Mouse (Mus musculus) ZHBTc4 (cell line): ENCODE results near the gene Lpar3.
A peak's percentile ranks its signal among the peaks of the same experiment; 100 is the strongest.
"Not testable (repeated sequence)": the region's sequence is repeated elsewhere in the genome, so short reads cannot be mapped to it uniquely, and the experiment has no call there.

ENCODE experiments used
- DNase-seq: peaks from one replicate; pipeline ENCODE4 v3.0.0-alpha.2; 2011; ENCODE audit warnings: low read depth, low spot score

Gene Lpar3

GRCm38 (mm10) chr3:146209759-146210158 lies 11.0 kb upstream of the Lpar3 start:
- not testable (repeated sequence) for DNase-seq

GRCm38 (mm10) chr3:146211141-146211747 lies 9.5 kb upstream of the Lpar3 start:
- no peak for DNase-seq

GRCm38 (mm10) chr3:146211964-146212363 lies 8.8 kb upstream of the Lpar3 start:
- no peak for DNase-seq

- no peak for DNase-seq
Observed at GRCm38 (mm10) chr3:146213336-146213735, 7.4 kb upstream of the Lpar3 start.

GRCm38 (mm10) chr3:146216561-146216960 lies 4.2 kb upstream of the Lpar3 start:
- DNase-seq, result no peak

GRCm38 (mm10) chr3:146224271-146224670 lies 3.5 kb downstream of the Lpar3 start:
- no peak for DNase-seq

GRCm38 (mm10) chr3:146225061-146225761 lies 4.4 kb downstream of the Lpar3 start:
- DNase-seq, result no peak

- peak; percentile 45 for DNase-seq
Observed at GRCm38 (mm10) chr3:146227427-146227826, 6.7 kb downstream of the Lpar3 start.

GRCm38 (mm10) chr3:146228559-146229310 lies 8.0 kb downstream of the Lpar3 start:
- DNase-seq, result no peak

- DNase-seq, result no peak
Observed at GRCm38 (mm10) chr3:146232708-146233107, 11.9 kb downstream of the Lpar3 start.

- no peak for DNase-seq
Observed at GRCm38 (mm10) chr3:146233741-146234140, 13.0 kb downstream of the Lpar3 start.

GRCm38 (mm10) chr3:146234530-146234929 lies 13.8 kb downstream of the Lpar3 start:
- no peak for DNase-seq

- no peak for DNase-seq
Observed at GRCm38 (mm10) chr3:146236280-146236679, 15.5 kb downstream of the Lpar3 start.

GRCm38 (mm10) chr3:146237676-146238075 lies 16.9 kb downstream of the Lpar3 start:
- DNase-seq, result no peak

- DNase-seq, result no peak
Observed at GRCm38 (mm10) chr3:146244630-146245029, 23.9 kb downstream of the Lpar3 start.

- DNase-seq, result no peak
Observed at GRCm38 (mm10) chr3:146246557-146246956, 25.8 kb downstream of the Lpar3 start.

- DNase-seq, result no peak
Observed at GRCm38 (mm10) chr3:146246992-146247391, 26.2 kb downstream of the Lpar3 start.

- no peak for DNase-seq
Observed at GRCm38 (mm10) chr3:146249895-146250294, 29.1 kb downstream of the Lpar3 start.

GRCm38 (mm10) chr3:146251771-146252170 lies 31.0 kb downstream of the Lpar3 start:
- no peak for DNase-seq

GRCm38 (mm10) chr3:146253736-146254320 lies 33.1 kb downstream of the Lpar3 start:
- DNase-seq, result peak; percentile 69

- no peak for DNase-seq
Observed at GRCm38 (mm10) chr3:146255123-146255522, 34.4 kb downstream of the Lpar3 start.

- DNase-seq, result no peak
Observed at GRCm38 (mm10) chr3:146257483-146258122, 36.8 kb downstream of the Lpar3 start.
